Mouse (Mus musculus) right cerebral cortex, postnatal 36 days (tissue): ENCODE measurements around the gene Os9.

Experiments used
- DNase-seq, 2 experiments: peaks; one replicate each; pipeline ENCODE4 v3.0.0; 2022; ENCODE audit warnings: low spot score in 2 of 2, mixed read lengths in 1 of 2

The Os9 gene

GRCm38 (mm10) chr10:127118470-127118869, 2.5 kb downstream of the Os9 start:
- no peak for DNase-seq

- no peak for DNase-seq
Observed at GRCm38 (mm10) chr10:127115068-127115467, 5.9 kb downstream of the Os9 start.

GRCm38 (mm10) chr10:127114408-127114807, 6.5 kb downstream of the Os9 start:
- no peak for DNase-seq

GRCm38 (mm10) chr10:127111001-127111887, 9.7 kb downstream of the Os9 start:
- no peak for DNase-seq

DNA sequence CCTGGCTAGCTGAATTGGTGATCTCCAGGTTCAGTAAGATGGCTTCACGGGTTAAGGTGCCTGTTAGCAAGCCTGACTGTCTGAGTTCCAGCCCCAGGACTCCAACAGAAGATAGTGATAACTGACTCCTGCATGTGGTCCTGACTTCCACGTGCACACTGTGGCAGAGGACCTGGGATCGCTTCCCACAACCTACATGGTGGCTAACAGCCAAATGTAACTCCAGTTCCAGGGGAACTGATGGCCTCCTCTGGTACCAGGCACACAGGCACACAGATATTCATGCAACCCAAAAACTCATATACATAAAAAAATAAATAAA, 12.7 kb downstream of the Os9 start:
- no peak for DNase-seq

GRCm38 (mm10) chr10:127107563-127108261, 13.2 kb downstream of the Os9 start:
- no peak for DNase-seq

DNA sequence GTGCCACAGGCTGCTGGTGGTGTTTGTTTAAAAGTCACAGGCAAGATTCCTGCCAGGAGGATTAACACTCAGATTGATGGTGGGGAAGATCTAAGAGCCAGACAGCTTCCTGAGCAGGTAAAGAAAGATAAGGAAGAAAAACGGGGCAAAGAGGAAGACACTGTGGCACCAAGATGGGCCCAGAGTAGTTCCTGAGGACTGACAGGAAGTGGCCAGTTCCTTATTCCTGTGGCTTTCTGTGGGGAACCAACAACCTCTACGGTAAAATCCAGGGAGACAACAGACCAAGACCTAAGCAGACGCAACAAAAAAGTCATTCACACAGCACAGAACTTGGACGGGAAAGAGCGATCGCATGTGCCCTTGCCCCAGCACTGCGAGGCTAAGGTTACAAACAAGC, 17.3 kb downstream of the Os9 start:
- no peak for DNase-seq

DNA sequence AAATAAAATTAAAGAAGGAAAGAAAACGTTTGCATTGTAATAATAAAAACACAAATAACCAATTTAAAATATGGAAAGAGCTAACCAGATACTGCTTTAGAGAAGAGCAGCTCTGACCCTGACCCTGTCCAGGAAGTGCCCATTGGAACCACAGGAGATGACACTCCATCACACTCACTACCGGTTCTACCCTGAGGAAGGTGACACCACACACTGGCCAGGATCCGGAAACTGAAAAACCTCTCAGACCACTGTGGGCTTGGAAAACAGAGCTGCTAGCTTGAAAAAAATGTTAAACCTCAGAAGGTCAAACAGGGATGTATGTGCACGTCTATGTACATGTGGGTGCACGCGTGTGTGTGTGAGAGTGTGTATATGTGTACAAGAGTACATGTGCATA, 19.8 kb downstream of the Os9 start:
- no peak for DNase-seq

DNA sequence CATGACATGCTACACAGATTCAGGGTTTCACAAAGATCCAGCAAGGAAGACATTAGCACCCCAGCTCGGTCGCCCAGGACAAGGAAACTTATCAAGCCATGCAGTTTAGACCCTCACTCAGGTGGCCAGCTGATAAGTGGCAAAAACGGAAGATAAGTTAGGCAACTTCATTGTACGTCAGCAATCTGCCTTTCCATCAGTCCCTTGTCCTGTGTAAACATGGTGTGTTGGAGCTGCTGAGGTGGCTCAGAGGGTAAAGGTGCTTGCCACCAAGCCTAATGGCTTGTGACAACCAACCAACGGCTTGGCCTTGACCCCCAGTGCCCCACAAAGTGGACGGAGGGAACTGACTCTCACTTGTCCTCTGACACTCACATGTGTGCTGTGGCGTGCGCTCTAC, 20.5 kb downstream of the Os9 start:
- no peak for DNase-seq

DNA sequence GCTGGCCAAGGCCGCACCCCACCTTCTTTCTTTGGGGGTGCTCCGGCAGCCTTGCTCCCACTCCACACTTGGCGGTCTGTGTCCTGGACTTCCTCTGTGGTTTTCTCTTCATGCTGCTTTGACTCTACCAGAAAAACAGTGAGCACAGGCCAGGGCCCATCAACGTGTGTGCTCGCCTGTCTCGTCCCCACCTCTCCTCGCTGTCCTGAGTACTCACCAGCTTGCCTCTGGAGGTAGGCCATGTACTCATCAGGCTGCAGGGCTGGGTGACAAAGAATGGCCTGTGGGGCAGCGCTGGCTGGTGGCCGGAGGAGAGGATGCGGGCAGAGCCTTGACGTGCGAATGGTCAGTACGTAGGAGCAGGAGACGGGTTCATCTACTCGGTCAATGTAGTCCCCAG, 21.1 kb downstream of the Os9 start:
- no peak for DNase-seq

GRCm38 (mm10) chr10:127099191-127099590, 21.7 kb downstream of the Os9 start:
- no peak for DNase-seq

DNA sequence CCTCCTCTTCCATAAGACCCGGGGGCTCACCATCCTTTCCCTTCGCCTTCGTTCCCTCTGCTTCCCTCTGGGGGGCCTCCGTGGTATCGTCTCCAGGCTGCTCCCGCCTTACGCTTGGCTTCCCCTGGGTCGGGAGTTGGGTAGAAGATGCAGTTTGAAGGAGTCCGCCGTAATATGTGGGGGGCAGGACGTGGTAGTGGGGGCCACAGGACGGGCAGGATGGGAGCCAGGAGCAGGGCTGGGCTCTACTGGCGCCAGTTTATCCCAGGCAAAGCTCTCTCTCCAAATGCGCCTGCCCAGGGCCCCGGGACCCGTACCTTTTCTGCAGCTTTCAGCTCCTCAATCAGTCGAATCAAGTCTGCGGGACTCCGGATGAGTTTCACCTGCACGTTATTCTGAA, 22.4 kb downstream of the Os9 start:
- DNase-seq: no peak

DNA sequence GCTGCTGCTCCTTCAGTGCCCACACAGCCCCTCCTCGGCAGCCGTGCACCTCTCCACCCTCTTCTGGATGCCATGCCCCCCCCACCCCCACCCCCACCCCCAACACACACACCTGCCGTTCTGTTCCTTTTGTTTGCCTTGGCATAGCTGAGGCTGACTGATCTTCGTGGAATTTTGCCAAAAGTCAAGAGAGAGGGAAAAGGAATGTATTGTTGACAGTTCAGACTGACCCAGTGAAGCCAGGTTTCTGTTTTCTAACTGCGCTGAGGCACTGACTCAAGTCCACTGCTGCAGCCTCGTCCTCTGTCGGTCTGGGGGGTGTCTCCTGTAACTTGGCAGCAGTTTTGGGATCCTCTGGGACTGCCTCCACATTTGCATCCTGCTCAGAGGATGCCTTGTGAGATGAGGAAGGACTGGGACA, 26.5 kb downstream of the Os9 start:
- no peak for DNase-seq

DNA sequence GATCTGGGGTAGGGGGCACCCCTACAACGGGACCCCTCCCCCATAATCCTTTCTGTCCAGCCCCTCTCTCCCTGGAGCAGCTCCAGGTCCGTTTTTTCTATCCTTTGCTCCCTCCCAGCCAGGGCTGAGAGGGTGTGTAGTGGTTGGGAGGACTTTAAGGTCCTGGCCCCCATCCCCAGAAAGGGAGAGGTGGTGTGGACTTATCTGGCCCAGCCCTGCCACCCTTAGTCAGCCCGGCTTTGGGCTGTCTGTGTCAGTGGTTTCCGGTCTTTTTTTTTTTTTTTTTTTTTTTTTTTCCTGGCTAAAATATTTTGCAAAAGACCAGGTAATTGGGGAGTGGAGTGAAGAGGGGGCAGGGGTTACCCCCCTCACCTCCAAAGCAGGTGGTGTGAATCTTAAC, 28.2 kb downstream of the Os9 start:
- no peak for DNase-seq

DNA sequence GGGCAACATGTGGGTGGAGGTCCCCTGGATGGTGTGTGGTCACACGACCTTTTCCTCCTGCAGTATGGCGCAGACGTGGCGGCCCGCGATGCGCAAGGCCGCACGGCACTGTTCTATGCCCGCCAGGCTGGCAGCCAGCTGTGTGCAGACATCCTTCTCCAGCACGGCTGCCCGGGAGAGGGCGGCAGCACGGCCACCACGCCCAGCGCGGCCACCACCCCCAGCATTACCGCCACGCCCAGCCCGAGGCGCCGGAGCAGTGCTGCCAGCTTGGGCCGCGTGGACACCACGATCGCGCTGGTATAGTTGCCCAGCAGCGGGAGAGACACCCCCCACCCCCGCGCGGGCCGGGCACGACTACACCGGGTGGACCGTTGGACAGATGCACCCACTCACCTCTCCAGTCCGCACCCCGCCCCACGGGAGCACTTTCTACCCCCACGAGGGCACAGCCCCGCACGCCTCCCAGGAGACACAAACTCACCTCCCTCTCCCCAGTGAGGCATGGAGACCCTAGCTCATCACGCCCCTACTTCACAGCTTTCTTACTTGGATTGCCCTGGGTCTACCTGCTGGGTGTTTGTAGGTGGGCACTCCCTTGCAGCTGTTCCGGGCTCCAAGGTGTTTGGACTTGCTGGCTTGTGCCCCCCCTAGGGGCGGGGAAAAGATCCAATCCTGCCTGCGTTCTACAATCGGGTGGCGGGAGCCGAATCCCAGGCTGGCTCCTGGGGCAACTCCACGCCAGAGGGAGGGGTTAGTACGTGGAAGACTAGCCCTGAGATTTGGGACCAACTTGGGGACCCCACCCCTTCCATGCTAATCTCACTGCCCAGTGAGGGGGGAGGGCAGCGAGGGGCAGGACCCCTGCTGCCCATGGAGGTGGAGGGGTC, 29.2 kb downstream of the Os9 start:
- DNase-seq: no peak

GRCm38 (mm10) chr10:127090560-127091411, 30.1 kb downstream of the Os9 start:
- DNase-seq: no peak

DNA sequence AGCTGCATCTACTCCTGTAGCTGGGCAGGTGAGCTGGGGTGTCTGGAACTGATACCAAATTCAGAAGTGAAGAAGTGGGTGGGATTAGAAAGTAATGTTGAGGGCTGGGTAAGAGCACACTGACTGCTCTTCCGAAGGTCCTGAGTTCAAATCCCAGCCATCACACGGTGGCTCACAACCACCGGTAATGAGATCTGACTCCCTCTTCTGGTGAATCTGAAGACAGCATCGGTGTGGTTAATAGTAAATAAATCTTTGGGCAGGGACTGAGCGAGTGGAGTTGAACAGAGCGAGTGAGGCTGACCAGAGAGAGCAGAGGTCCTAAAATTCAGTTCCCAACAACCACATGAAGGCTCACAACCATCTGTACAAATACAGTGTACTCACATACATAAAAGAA, 35.3 kb downstream of the Os9 start:
- DNase-seq: no peak

- DNase-seq: no peak
Observed at GRCm38 (mm10) chr10:127085052-127085451, 35.9 kb downstream of the Os9 start.

GRCm38 (mm10) chr10:127083915-127084306, 37.0 kb downstream of the Os9 start:
- no peak for DNase-seq

GRCm38 (mm10) chr10:127083292-127083914, 37.5 kb downstream of the Os9 start:
- DNase-seq: no peak
